Mouse (Mus musculus): ENCODE measurements around the gene Rmnd5b.
"Not testable (repeated sequence)": the region's sequence is repeated elsewhere in the genome, so short reads cannot be mapped to it uniquely, and the experiment has no call there.

The Rmnd5b gene

DNA sequence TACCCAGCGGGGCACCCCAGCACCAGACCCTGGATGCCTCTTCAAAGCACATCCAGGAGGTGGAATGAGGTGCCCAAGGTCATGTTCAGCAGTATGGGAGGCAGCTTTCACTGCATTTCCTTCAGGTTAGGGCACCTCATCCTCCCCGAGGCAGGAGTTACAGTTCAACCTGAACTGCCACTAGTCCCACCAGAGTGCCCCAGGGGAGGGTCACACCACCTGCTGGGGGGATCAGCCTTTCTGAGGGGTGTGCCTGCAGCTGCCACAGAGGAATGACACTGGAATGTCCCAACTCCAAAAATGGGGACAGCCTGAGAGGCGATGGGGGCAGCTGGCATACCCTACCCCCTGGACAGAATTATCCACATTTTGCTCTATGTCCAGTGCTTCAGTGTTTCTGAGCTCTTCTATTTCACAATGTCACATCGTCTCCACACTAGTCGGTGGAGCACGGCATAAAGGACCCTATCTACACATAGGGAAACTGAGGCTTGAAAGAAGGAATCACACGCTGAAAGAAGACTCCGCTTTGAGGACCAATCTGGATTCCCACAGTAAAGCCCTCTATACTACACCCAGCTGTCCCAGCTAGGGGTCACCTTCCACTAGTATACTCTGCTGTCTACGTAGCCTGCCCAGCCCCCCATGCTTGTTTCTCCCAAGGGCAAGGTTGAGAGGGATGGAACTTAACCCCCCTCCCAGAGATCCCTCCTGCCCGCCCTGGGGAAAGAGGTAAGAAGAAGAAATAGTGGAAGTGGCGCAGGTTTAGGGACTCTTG, 13.6 kb upstream of the Rmnd5b start:
- in situ Hi-C loops (cut with MboI) = no loop called here

DNA sequence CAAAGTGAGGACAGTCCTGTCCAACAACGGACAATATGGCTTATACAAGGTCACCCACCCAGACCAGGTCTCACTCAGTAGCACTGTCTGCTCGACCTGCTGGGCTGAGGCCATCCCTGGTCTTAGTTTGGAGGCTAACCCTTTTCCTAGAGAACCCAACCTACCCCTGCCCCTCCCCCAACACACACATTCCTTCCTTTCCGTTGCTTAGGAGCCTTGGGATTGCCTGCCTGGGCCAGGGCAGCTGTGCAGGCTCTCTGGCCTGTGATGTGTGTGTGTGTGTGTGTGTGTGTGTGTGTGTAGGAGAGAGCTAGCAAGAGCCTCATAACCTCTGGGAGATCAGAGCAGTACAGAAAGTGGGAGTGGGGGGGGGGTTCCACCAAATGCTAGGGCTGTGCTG, 12.9 kb upstream of the Rmnd5b start:
- in situ Hi-C loops (cut with MboI) = no loop called here

- in situ Hi-C loops (cut with MboI) = no loop called here
Measured at GRCm38 (mm10) chr11:51646751-51647667, 11.3 kb upstream of the Rmnd5b start.

- in situ Hi-C loops (cut with MboI) = no loop called here
Measured at GRCm38 (mm10) chr11:51646245-51646644, 10.5 kb upstream of the Rmnd5b start.

DNA sequence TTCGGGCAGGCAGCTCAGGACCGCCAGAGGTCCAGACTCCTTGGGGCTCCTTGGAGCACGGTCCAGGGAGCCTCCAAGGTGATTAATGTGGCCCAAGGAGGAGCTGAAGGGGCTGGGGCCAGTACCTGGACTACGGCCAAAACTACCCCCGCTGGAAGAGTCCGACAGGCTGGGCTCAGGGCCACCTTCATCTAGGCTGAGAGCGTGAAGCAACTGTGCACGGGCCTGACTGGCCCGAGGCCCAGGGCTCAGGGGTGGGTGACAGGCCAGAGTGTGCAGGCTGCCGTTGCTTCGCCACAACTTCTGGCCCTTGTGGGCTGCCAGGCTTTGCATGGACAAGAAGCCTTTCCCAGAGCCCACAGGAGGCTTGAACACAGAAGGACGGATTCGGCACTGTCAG, 9.6 kb upstream of the Rmnd5b start:
- in situ Hi-C loops (cut with MboI) = no loop called here

- in situ Hi-C loops (cut with MboI) = no loop called here
Measured at GRCm38 (mm10) chr11:51644217-51644616, 8.5 kb upstream of the Rmnd5b start.

DNA sequence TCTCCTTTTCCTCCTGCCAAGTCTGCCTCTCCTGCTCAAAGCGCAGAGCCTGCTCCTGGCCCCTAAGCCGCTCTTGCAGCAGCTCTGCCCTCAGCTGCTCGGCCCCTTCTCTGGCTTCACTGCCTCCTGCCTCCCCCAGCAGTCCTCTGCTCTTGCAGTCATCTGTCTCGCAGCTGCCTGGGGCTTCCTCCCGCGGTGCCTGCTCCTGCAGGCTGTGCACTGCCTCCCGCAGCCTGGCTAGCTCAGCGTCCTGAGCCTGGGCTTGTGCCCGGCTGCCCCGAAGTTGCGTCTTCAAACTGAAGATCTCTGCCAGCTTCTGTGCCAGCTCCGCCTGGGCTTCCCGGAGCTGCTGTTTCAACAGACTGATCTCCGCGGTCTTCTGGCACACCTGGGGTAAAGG, 8.1 kb upstream of the Rmnd5b start:
- in situ Hi-C loops (cut with MboI) = no loop called here

DNA sequence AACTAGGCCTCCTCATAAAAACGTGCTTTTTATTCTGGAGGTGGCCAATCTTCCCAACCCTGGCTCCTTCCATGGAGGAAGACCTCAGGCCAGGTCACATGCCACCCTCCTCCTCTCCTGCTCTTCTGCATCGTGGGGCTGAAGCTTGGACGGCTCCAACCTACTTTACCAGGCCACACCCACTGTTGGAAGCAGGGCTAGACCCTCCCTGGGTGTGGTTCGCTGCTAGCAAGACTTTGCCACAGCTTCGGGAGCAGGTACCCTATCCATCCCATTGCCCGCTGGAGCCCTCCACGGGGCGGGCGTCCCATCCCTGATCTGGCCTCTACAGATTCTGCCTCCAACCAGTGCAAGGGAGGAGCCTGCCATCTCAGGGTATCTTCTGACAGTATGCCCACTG, 7.5 kb upstream of the Rmnd5b start:
- in situ Hi-C loops (cut with MboI) = no loop called here

- in situ Hi-C loops (cut with MboI) = no loop called here
Measured at GRCm38 (mm10) chr11:51640748-51641147, 5.1 kb upstream of the Rmnd5b start.

GRCm38 (mm10) chr11:51638497-51638896, 2.8 kb upstream of the Rmnd5b start:
- in situ Hi-C loops (cut with MboI) = no loop called here

GRCm38 (mm10) chr11:51637971-51638414, 2.3 kb upstream of the Rmnd5b start:
- in situ Hi-C loops (cut with MboI) = no loop called here

GRCm38 (mm10) chr11:51636323-51636684, 608 bp upstream of the Rmnd5b start:
- in situ Hi-C loops (cut with MboI) = no loop called here

DNA sequence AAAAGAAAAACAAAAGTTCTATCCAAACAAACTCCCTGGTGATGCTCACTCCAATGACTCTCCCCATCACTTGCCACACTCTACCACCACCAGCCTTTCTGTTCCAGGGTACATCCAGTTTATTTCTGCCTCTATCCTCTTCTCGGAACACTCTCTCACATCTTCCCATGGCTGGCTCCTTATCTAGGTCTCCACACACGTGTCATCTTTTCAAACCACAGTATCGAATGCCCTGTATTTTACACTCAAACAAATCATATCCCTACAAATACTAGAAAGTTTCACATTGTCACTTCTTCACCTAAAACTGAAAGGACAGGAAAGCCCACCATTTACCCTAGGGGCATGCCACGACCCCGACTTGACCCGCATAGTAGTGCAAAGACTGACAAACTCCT, 570 bp downstream of the Rmnd5b start:
- in situ Hi-C loops (cut with MboI) = no loop called here

- in situ Hi-C loops (cut with MboI) = no loop called here
Measured at GRCm38 (mm10) chr11:51633721-51634120, 2.0 kb downstream of the Rmnd5b start.

GRCm38 (mm10) chr11:51633200-51633599, 2.5 kb downstream of the Rmnd5b start:
- in situ Hi-C loops (cut with MboI) = not testable (repeated sequence)

GRCm38 (mm10) chr11:51632130-51632753, 3.5 kb downstream of the Rmnd5b start:
- in situ Hi-C loops (cut with MboI) = no loop called here

DNA sequence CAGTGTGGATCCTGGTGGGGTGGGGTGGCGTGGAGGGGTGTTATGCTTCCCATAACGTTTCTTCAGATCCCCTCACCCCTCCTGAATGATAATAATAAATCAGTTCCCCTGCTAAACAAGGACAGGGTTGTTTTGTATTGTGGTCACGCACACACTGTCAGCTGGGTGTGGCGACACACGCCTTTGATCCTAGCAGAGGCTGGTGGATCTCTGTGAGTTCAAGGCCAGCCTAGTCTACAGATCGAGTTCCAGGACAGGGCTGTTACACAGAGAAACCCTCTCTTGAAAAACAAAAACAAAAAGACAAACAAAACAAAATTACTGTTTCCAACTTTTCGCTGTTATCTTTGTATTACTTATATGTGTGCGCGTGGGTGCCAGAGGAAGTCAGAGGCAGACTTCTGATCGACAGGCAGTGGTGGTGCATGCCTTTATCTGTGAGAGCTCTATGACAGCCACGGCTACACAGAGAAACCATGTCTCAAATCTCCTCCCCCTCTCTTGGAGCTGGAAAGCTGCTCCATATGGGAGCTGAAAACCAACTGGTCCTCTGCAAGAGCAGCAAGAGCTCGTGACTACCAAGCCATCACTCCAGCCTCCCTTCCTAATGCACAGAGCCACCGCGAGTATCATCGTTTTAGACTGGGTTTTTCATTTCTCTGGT, 5.9 kb downstream of the Rmnd5b start:
- in situ Hi-C loops (cut with MboI) = no loop called here

GRCm38 (mm10) chr11:51627907-51628306, 7.8 kb downstream of the Rmnd5b start:
- in situ Hi-C loops (cut with MboI) = no loop called here

DNA sequence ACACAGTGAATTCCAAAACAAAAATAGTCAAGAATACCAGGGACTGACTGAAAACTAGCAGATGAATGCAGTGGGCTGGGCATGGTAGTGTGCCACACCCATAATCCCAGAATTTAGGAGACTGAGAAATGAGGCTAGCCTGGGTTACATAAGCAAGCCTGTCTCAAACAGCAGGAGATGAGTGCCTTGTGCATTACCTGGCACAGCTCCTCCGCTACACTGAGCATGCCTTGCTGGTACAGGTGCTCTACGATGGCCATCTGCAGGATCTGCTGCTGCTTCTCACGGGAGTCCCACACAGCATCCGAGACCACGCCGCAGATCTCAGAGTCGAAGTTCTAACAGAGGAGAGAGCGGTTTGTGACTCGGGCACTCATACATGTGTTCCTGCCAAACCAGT, 8.3 kb downstream of the Rmnd5b start:
- in situ Hi-C loops (cut with MboI) = no loop called here

GRCm38 (mm10) chr11:51625187-51625820, 10.4 kb downstream of the Rmnd5b start:
- in situ Hi-C loops (cut with MboI) = no loop called here

DNA sequence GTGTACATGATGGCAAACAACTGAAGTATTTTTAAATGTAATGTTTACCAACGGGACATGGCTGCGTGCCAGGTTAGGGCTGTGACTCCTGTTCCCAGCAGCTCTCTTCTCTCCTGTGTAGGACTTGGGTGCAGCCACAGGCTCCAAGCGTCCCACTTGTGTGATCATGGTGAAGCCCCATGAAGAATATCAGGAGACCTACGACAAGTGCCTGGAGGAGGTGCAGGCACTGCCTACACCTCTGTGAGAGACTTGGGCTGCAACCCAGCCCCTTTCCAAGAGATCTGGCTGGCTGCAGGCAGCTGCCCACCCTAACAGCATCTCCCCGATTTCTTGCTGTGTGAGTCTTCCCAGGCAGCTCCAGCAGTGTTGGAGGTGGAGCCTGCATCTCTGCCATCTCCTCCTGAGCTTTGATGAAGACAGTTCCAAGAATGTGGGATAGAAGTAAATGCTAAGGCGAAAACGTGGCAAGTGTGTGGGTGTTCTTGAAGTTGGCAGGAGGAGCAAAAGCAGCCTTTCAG, 12.7 kb downstream of the Rmnd5b start:
- in situ Hi-C loops (cut with MboI) = no loop called here

Data from mature B cell (primary cell).